Mouse (Mus musculus) kidney, adult 2 months (tissue): ENCODE measurements around the gene Naaladl1. TPM values are rescaled to one million over a fixed set of nuclear protein-coding genes. Genes with fewer than 3 reads are reported as not detected.

Experiments used
- DNase-seq: peaks from one replicate; pipeline ENCODE4 v3.0.0; 2021
- H3K27ac ChIP-seq: fragments of 200-500 bp; 2 replicates; pipeline ENCODE4 v1.5.1; 2012; ENCODE audit warnings: low read depth, low read length, control low read depth, inconsistent platforms; ENCODE audit not compliant: insufficient read depth
- H3K27me3 ChIP-seq: fragments of 200-500 bp; replicated peaks from 2 replicates; pipeline ENCODE4 v1.6.1; 2012; ENCODE audit warnings: mild to moderate bottlenecking, moderate library complexity, low read length, inconsistent platforms; ENCODE audit not compliant: control insufficient read depth, insufficient read depth
- H3K36me3 ChIP-seq: fragments of 200-500 bp; 2 replicates; pipeline ENCODE4 v1.6.1; 2012; ENCODE audit warnings: mild to moderate bottlenecking, moderate library complexity, low read length, inconsistent platforms; ENCODE audit not compliant: control insufficient read depth, insufficient read depth
- H3K4me1 ChIP-seq: fragments of 200-500 bp; 2 replicates; pipeline ENCODE4 v1.6.1; 2011; ENCODE audit warnings: low read length; ENCODE audit not compliant: control insufficient read depth, insufficient read depth
- H3K4me3 ChIP-seq: fragments of 200-500 bp; 2 replicates; pipeline ENCODE4 v1.5.1; 2011; ENCODE audit warnings: mild to moderate bottlenecking, low read depth, low read length, control low read depth; ENCODE audit not compliant: insufficient read depth
- CTCF ChIP-seq: fragments of 200-500 bp; conservative IDR thresholded peaks from 2 replicates; pipeline ENCODE4 v1.5.1; 2011; ENCODE audit warnings: low read depth, mild to moderate bottlenecking, control low read depth, low read length, moderate library complexity, mixed read lengths; ENCODE audit not compliant: insufficient read depth, insufficient read length
- POLR2A ChIP-seq: fragments of 200-500 bp; IDR thresholded peaks from one replicate; pipeline ENCODE4 v1.6.1; 2011; ENCODE audit warnings: low read depth, low read length, control low read depth
- WGBS: fragments of 180-500 bp; shearing (Covaris S2); methylation state at CpG from one replicate; pipeline ENCODE4 v1.1.7; 2018; 5-methylcytosine and 5-hydroxymethylcytosine counted together
- polyA plus RNA-seq: library from polyadenylated mRNA; depleted of rRNA; stranded (reverse); fragments of >200 nt; gene quantifications from 2 replicates; pipeline ENCODE4 v1.2.3, GENCODE M21; 2012

Gene Naaladl1
- polyA plus RNA-seq, 1 experiment: 2.0 TPM

- no peak overlapping the region for H3K27ac ChIP-seq
- H3K4me1 ChIP-seq: peaks cover 22% of the 10 kb centered on the region
- no peaks in the 10 kb centered on the region for H3K36me3 ChIP-seq
- TF ChIP-seq CTCF (no peak), POLR2A (no peak)
- 34% methylated on average over 5 of the region's 5 CpGs for WGBS
- DNase-seq: no peak
- H3K4me3 ChIP-seq: peak overlapping the region; percentile 92
- H3K27me3 ChIP-seq: no peaks in the 10 kb centered on the region
Observed at GRCm38 (mm10) chr19:6062418-6062817, 43.2 kb upstream of the Naaladl1 start.

DNA sequence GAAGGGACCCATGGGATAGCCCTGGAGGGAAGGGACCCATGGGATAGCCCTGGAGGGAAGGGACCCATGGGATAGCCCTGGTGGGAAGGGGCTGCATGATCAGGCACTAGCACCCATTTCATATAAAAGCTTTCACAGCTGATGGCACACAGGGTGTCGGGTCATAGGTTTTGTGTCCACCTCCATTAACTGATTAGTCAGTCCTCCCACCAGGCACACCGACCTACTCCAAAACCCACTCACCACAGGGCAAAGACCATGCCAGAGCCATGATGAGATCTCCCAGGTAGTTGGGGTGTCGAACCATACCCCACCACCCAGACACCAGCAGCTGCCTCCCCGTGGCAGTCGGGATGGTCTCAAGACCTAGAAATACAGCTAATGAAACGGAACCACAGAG lies 42.5 kb upstream of the Naaladl1 start:
- Histone ChIP-seq H3K4me1 (peaks cover 22% of the 10 kb centered on the region), H3K36me3 (no peaks in the 10 kb centered on the region), H3K27ac (no peak overlapping the region), H3K4me3 (no peak overlapping the region), H3K27me3 (no peaks in the 10 kb centered on the region)
- WGBS: 85% methylated on average over 6 of the region's 6 CpGs
- TF ChIP-seq CTCF: no peak
- DNase-seq: no peak

- Histone ChIP-seq H3K4me3 (0 out of 2 replicates have a peak overlapping the region, but pooled peaks have one; percentile 37), H3K27me3 (no peaks in the 10 kb centered on the region), H3K27ac (no peak overlapping the region), H3K4me1 (peaks cover 18% of the 10 kb centered on the region), H3K36me3 (no peaks in the 10 kb centered on the region; the same call in 1 of the 2 replicates)
- WGBS: 38% methylated on average over 5 of the region's 5 CpGs
- no peak for DNase-seq
- TF ChIP-seq POLR2A (no peak), CTCF (no peak)
Observed at GRCm38 (mm10) chr19:6066571-6066970, 39.0 kb upstream of the Naaladl1 start.

DNA sequence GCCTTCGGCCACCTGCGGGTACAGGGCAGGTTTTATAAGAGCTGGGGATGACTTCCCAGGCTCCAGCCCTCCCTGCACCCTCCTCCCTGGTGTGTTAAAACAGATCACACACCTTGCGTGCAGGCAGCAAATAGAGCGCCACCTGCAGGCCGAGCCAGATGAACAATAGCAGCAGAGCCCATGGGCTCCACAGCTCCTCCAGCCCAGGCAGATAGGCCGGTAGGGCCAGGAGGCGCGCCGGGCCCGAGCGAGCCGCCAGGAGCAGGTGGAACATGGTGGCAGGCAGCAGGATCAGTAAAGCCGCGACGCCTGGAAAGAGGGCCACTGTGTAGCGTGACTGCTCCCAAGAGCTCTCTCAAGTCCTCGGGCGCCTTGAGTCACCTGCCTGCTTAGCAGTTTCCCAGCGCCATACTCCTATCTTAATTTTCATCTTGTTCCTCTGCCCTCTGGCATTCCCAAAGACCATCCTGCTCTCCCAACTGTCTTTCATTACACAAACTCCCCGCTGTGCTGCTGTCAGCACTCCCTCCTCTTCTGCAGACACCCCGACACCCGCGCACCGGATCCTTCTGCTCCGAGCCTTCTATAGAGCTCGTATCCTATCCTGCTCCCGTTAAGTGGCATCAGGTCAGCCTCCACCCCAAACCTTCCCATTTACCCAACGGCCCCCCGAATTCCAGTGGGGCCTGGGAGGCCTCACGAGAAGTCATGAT lies 38.4 kb upstream of the Naaladl1 start:
- H3K4me1 ChIP-seq: peaks cover 16% of the 10 kb centered on the region
- H3K27ac ChIP-seq: no peak overlapping the region
- peak; percentile 90 for TF ChIP-seq CTCF
- TF ChIP-seq POLR2A: no peak
- H3K4me3 ChIP-seq: peak overlapping the region; percentile 37
- no peaks in the 10 kb centered on the region for H3K27me3 ChIP-seq
- H3K36me3 ChIP-seq: no peaks in the 10 kb centered on the region; the same call in 1 of the 2 replicates
- WGBS: under 1% methylated on average over 30 of the region's 30 CpGs
- peak; percentile 84 for DNase-seq

DNA sequence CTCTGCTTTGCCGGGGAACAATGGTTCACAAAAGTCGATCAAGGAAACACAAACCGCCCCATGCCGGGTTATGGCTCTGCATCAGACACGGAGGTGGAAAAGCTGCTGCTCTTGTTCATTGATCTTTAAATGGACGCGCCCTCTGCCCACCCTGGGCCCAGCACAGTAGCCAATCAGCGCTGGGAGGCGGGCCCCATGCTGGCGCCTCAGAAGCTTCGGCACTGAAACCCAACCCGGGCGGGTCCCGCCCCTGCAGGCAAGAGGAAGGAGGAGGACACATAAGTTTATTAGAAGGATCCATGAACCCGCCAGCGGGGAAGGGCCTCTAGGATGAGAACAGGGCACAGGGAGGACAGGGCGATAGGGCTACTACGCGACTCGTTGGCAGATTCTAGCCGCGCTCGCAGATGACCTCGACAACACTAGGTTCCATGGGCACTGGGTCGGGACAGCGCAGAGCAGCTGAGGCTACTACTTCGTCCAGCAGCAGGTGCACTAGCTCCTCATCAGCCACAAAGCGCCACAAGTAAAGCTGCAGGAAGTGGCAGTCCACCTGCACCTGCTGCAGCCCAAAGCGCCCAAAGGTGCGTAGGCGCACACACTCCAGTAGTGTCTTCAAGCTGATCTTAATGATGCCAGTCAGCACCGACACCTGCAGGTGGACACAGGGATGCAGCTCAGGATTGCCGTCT lies 37.7 kb upstream of the Naaladl1 start, which contains the start of gene Tm7sf2:
Tm7sf2 (minus strand) TSS at position 650 of the 692 bp plus-strand sequence.
- Histone ChIP-seq H3K27me3 (no peaks in the 10 kb centered on the region), H3K4me3 (peak within 1 kb of the TSS; percentile 37), H3K27ac (no peak within 1 kb of the TSS), H3K36me3 (no peaks in the 10 kb centered on the region; the same call in 1 of the 2 replicates), H3K4me1 (peaks cover 9% of the 10 kb centered on the region)
- WGBS: 9% methylated on average over 33 of the region's 33 CpGs
- DNase-seq: peak; percentile 96
- peak; percentile 5 for TF ChIP-seq POLR2A
- no peak for TF ChIP-seq CTCF

- 78% methylated on average over 4 of the region's 4 CpGs for WGBS
- Histone ChIP-seq H3K36me3 (no peaks in the 10 kb centered on the region; the same call in 1 of the 2 replicates), H3K27me3 (no peaks in the 10 kb centered on the region), H3K4me3 (no peak overlapping the region), H3K4me1 (peaks cover 8% of the 10 kb centered on the region; the same call in 1 of the 2 replicates), H3K27ac (no peak overlapping the region)
- no peak for DNase-seq
- TF ChIP-seq POLR2A: no peak
- TF ChIP-seq CTCF: no peak
Observed at GRCm38 (mm10) chr19:6068951-6069350, 36.6 kb upstream of the Naaladl1 start.

DNA sequence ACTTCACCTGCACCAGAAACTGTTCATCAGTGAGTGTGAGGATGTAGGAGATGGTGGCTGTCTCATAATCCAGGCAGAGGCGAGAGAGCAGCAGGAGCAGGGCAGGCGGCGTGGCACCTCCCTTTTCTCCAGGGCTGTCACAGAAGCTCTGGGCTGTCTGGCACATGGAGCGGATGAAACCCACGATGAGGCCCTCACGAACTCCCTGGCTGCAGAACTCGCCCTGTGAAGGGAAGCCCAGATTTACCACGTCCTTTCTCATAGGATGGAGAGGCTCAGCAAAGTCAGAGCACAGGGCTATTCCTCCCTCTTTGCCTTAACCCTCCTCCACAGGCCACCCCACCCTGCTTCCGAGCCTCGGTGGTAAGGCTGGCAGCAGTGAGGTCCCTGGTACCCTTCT lies 35.7 kb upstream of the Naaladl1 start:
- WGBS: 91% methylated on average over 10 of the region's 10 CpGs
- Histone ChIP-seq H3K27me3 (no peaks in the 10 kb centered on the region), H3K27ac (no peak overlapping the region), H3K4me3 (no peak overlapping the region), H3K4me1 (peaks cover 8% of the 10 kb centered on the region; the same call in 1 of the 2 replicates), H3K36me3 (no peaks in the 10 kb centered on the region; the same call in 1 of the 2 replicates)
- no peak for DNase-seq
- TF ChIP-seq POLR2A (no peak), CTCF (no peak)
